Mouse (Mus musculus) G1E (cell line): ENCODE measurements around the gene Ndn. TPM values are rescaled to one million over a fixed set of nuclear protein-coding genes. Genes with fewer than 3 reads are reported as not detected.

Experiments used
- ATAC-seq: 2 replicates; pipeline ENCODE4 v1.8.0; 2016; ENCODE audit warnings: mild to moderate bottlenecking; ENCODE audit not compliant: insufficient number of reproducible peaks, poor library complexity, low FRiP score, severe bottlenecking; ENCODE audit errors: extremely low read depth
- DNase-seq: peaks from one replicate; pipeline ENCODE4 v3.0.0; 2012; ENCODE audit warnings: low spot score
- H3K27me3 ChIP-seq: 2 replicates; pipeline ENCODE4 v1.6.1; 2012; ENCODE audit warnings: mild to moderate bottlenecking, low read length, inconsistent platforms; ENCODE audit not compliant: insufficient read depth
- H3K36me3 ChIP-seq: replicated peaks from 2 replicates; pipeline ENCODE3; 2012; ENCODE audit warnings: mild to moderate bottlenecking, inconsistent platforms
- H3K4me1 ChIP-seq: 2 replicates; pipeline ENCODE4 v1.6.1; 2012; ENCODE audit warnings: low read depth, low read length, inconsistent platforms, mixed read lengths; ENCODE audit not compliant: insufficient read depth
- H3K4me3 ChIP-seq: 2 replicates; pipeline ENCODE4 v1.5.1; 2012; ENCODE audit warnings: low read depth, mild to moderate bottlenecking, inconsistent platforms, low read length, moderate library complexity, mixed read lengths
- H3K9me3 ChIP-seq: replicated peaks from 2 replicates; pipeline ENCODE4 v1.6.1; 2012; ENCODE audit warnings: inconsistent platforms
- CTCF ChIP-seq: IDR thresholded peaks from 2 replicates; pipeline ENCODE4 v1.5.1; 2012; ENCODE audit warnings: low read depth, low read length, inconsistent platforms, mixed read lengths
- GATA1 ChIP-seq: IDR thresholded peaks from 2 replicates; pipeline ENCODE4 v1.6.1; 2012; ENCODE audit warnings: borderline replicate concordance, low read length, inconsistent platforms, mixed read lengths
- GATA2 ChIP-seq: IDR thresholded peaks from 2 replicates; pipeline ENCODE4 v1.6.1; 2012; ENCODE audit warnings: low read depth, low read length, inconsistent platforms, borderline replicate concordance
- POLR2AphosphoS5 ChIP-seq: IDR thresholded peaks from 2 replicates; pipeline ENCODE4 v1.6.1; 2012; ENCODE audit warnings: low read depth, low read length, inconsistent platforms; ENCODE audit not compliant: insufficient replicate concordance
- TAL1 ChIP-seq: conservative IDR thresholded peaks from 2 replicates; pipeline ENCODE4 v1.6.1; 2012; ENCODE audit warnings: low read depth, low read length, inconsistent platforms, mixed read lengths
- polyA plus RNA-seq: library from polyadenylated mRNA; stranded (reverse); fragments of >175 nt; gene quantifications from 2 replicates; pipeline ENCODE4 v1.2.3, GENCODE M21; 2012
- total RNA-seq, 2 experiments: library from RNA; stranded (forward) in 1 of 2; stranded (reverse) in 1 of 2; fragments of 200-1000 nt in 1 of 2; fragments of >200 nt in 1 of 2; fragmentation: Nextera tagmentation in 1 of 2; gene quantifications; 2 replicates each; pipeline ENCODE4 v1.2.3; 2014 to 2017

The Ndn gene
- total and polyA plus RNA-seq, 3 experiments, result 0.01 to 0.05 TPM; not detected in 1

- Histone ChIP-seq H3K4me1 (no peaks in the 10 kb centered on the region), H3K27me3 (no peaks in the 10 kb centered on the region), H3K4me3 (no peak overlapping the region; the same call in 1 of the 2 replicates), H3K9me3 (0 out of 2 replicates have a peak, but pooled peaks cover 4% of the 10 kb centered on the region), H3K36me3 (no peaks in the 10 kb centered on the region)
- ATAC-seq, result no peak
- no peak for DNase-seq
- no peak for TF ChIP-seq POLR2AphosphoS5
These were observed 2.4 kb downstream of the Ndn start for GRCm38 (mm10) chr7:62348804-62349190.

GRCm38 (mm10) chr7:62351266-62351665 lies 4.9 kb downstream of the Ndn start:
- H3K4me3 ChIP-seq, result no peak overlapping the region
- H3K4me1 ChIP-seq, result no peaks in the 10 kb centered on the region
- DNase-seq (no peak), ATAC-seq (no peak)
- H3K36me3 ChIP-seq, result no peaks in the 10 kb centered on the region
- no peaks in the 10 kb centered on the region for H3K27me3 ChIP-seq
- TF ChIP-seq GATA1 (no peak), TAL1 (no peak), POLR2AphosphoS5 (no peak), CTCF (no peak), GATA2 (no peak)
- H3K9me3 ChIP-seq, result 0 out of 2 replicates have a peak, but pooled peaks cover 4% of the 10 kb centered on the region

DNA sequence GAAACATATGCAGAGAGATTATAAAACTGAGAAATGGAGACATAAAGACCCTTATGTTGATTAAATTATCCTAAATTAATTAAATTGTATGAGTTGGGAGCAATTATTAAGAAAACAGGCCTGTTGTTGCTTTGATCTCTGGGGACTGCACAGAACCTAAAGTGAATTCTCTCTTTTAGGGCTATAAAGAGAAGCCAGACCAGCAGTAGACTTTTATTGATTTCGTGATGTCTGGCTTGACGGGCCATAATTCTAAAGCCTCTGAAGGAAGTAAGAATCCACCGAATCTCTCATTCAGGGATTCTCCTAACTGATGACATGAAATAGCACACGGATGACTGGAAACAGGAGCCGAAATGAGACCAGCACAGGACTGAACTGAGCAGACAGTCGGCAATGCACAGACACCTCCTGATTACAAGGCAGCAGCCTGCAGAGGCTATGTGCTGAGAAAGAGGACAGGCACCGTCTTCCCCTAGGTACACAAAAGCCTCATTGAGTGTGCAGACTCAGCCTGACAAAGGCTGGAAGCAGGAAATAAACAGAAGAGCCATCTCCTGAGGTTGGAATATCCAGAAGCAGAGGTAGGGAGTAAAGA lies 18.8 kb downstream of the Ndn start:
- no peaks in the 10 kb centered on the region for H3K9me3 ChIP-seq
- H3K27me3 ChIP-seq, result no peaks in the 10 kb centered on the region
- H3K4me1 ChIP-seq, result no peaks in the 10 kb centered on the region
- H3K4me3 ChIP-seq, result no peak overlapping the region
- no peak for DNase-seq
- no peak for ATAC-seq
- TF ChIP-seq CTCF (no peak), POLR2AphosphoS5 (no peak), GATA1 (no peak), GATA2 (no peak), TAL1 (no peak)
- H3K36me3 ChIP-seq, result no peaks in the 10 kb centered on the region

DNA sequence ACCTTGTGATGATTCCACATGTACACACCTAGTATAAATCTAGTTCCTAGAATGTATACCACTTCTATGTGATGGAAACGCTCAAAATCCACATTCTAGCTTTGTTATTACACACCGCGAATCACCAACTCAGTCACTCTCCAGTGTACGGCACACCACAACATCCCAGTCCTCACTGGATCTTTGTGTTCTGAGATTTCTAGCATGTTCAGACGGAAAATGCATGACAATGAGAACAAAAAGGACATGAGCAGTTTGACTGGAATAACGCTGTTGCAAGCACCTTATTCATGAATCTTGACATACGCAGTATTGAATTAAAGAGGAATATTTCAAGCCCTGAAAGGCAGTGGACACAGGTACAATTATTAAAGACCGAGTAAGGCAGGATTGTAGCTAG lies 20.4 kb downstream of the Ndn start:
- H3K4me3 ChIP-seq, result no peak overlapping the region
- DNase-seq (no peak), ATAC-seq (no peak)
- H3K27me3 ChIP-seq, result no peaks in the 10 kb centered on the region
- no peaks in the 10 kb centered on the region for H3K4me1 ChIP-seq
- no peaks in the 10 kb centered on the region for H3K9me3 ChIP-seq
- TF ChIP-seq TAL1 (no peak), POLR2AphosphoS5 (no peak), GATA1 (no peak), GATA2 (no peak), CTCF (no peak)
- no peaks in the 10 kb centered on the region for H3K36me3 ChIP-seq

GRCm38 (mm10) chr7:62375658-62376057 lies 29.3 kb downstream of the Ndn start:
- Histone ChIP-seq H3K27me3 (no peaks in the 10 kb centered on the region; the same call in 1 of the 2 replicates), H3K9me3 (peaks cover 23% of the 10 kb centered on the region), H3K4me3 (no peak overlapping the region), H3K4me1 (no peaks in the 10 kb centered on the region), H3K36me3 (no peaks in the 10 kb centered on the region)
- ATAC-seq (no peak), DNase-seq (no peak)
- no peak for TF ChIP-seq GATA2
- no peak for TF ChIP-seq POLR2AphosphoS5
- TF ChIP-seq TAL1, result no peak
- TF ChIP-seq GATA1, result no peak
- no peak for TF ChIP-seq CTCF

DNA sequence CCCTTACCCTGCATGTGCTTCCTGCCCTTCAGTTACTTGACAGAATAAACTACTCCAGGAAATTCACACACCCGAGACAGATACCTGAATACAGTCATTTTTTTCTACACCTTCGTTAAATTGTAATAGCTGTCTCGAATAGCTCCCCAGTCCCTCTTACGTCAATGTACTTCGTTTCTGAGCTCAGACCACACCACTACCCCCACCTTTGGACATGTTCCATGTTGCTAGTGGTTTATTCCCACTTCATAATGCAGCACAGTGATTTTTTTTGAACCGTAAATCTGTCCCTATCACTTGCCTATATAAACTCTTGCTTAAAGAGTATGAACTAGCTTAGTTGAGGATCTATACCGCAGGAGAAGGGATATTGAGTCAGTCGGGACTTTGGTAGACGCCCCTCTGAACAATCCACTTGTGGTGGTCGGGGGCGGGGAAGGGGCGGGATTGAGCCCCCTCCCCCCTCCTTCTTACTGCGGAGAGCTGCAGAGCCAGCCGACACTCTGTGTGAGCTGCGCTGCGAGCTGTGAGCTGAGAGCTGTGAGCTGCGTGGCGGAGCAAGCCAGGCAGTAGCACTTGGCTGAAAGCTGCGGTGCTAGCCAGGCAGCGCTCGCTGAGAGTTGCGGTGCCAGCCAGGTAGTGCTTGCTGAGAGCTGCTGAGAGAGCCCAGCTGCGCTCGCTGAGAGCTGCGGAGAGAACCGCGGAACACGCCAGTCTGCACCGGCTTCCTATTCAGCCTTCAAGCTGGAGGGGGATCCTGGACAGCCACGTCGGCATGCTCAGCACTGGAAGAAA lies 30.3 kb downstream of the Ndn start, which contains the start of gene Magel2:
Gene Magel2, plus strand, starts transcription at position 501 of the 795 bp plus-strand sequence.
- ATAC-seq (no peak), DNase-seq (no peak)
- H3K9me3 ChIP-seq, result peaks cover 23% of the 10 kb centered on the region
- no peaks in the 10 kb centered on the region; the same call in 1 of the 2 replicates for H3K27me3 ChIP-seq
- TF ChIP-seq CTCF, result no peak
- TF ChIP-seq GATA1, result no peak
- TF ChIP-seq POLR2AphosphoS5, result no peak
- no peak for TF ChIP-seq TAL1
- TF ChIP-seq GATA2, result no peak
- H3K36me3 ChIP-seq, result no peaks in the 10 kb centered on the region
- H3K4me3 ChIP-seq, result 0 out of 2 replicates have a peak within 1 kb of the TSS, but pooled peaks have one; percentile 9
- H3K4me1 ChIP-seq, result no peaks in the 10 kb centered on the region
